Mouse (Mus musculus): ENCODE results near the gene Nxph1.

The Nxph1 gene

GRCm38 (mm10) chr6:9133589-9134279, 185.5 kb downstream of the Nxph1 start:
- DNase-seq (ENCODE audit: low spot score): no peak

GRCm38 (mm10) chr6:9147966-9148365, 199.7 kb downstream of the Nxph1 start:
- DNase-seq (ENCODE audit: low spot score): no peak

- no peak for DNase-seq (ENCODE audit: low spot score)
Measured at GRCm38 (mm10) chr6:9149791-9150190, 201.6 kb downstream of the Nxph1 start.

- no peak for DNase-seq (ENCODE audit: low spot score)
Measured at GRCm38 (mm10) chr6:9159191-9159590, 211.0 kb downstream of the Nxph1 start.

- DNase-seq (ENCODE audit: low spot score): no peak
Measured at GRCm38 (mm10) chr6:9182477-9182876, 234.2 kb downstream of the Nxph1 start.

- DNase-seq (ENCODE audit: low spot score): no peak
Measured at GRCm38 (mm10) chr6:9210730-9211129, 262.5 kb downstream of the Nxph1 start.

GRCm38 (mm10) chr6:9220724-9221453, 272.7 kb downstream of the Nxph1 start:
- DNase-seq (ENCODE audit: low spot score): no peak

GRCm38 (mm10) chr6:9234802-9235201, 286.6 kb downstream of the Nxph1 start:
- no peak for DNase-seq (ENCODE audit: low spot score)

- no peak for DNase-seq (ENCODE audit: low spot score)
Measured at GRCm38 (mm10) chr6:9267998-9268397, 319.8 kb downstream of the Nxph1 start.
